14 mouse cellular contexts compared by ENCODE assay signal in genomic region chrX:157328396-157328795, GRCm38 (mm10).
A peak's percentile ranks its signal among the peaks of the same experiment; 100 is the strongest.
DNase-seq lines count a peak whose midpoint lies in the region; ATAC-seq lines count a peak whose summit lies in the region.
"Had no signal": no experiment of that assay in that cellular context is flagged by ENCODE, and none has a peak within 500 bp of the region (broad histone marks: within the 10 kb centered on the region; RNA-seq: fewer than 3 reads in every experiment).

No protein-coding gene starts in this region.

- no peak overlapping the region for H3K4me3 ChIP-seq in lung, embryonic 15.5 days
- no peak overlapping the region for H3K4me3 ChIP-seq in intestine, embryonic 16.5 days (ENCODE audit: low read length)

- no peak overlapping the region for H3K4me2 ChIP-seq in lung, embryonic 15.5 days
- no peak overlapping the region for H3K4me2 ChIP-seq in intestine, embryonic 16.5 days (ENCODE audit: low read depth, low read length)
- H3K4me2 ChIP-seq: hindbrain, embryonic 14.5 days; liver, embryonic 11.5 days had no signal

- ATAC-seq in lung, embryonic 15.5 days (ENCODE audit: borderline replicate concordance, extremely low read depth, low FRiP score, low TSS enrichment): peak; percentile 77; the same call in 1 of the 2 replicates
- no peak for ATAC-seq in intestine, embryonic 16.5 days
- ATAC-seq: intestine, postnatal 0 days had no signal

- no peaks in the 10 kb centered on the region for H3K9me3 ChIP-seq in lung, embryonic 15.5 days
- no peaks in the 10 kb centered on the region for H3K9me3 ChIP-seq in intestine, embryonic 16.5 days (ENCODE audit: control insufficient read depth, low read length)

- H3K36me3 ChIP-seq in lung, embryonic 15.5 days: no peaks in the 10 kb centered on the region
- H3K36me3 ChIP-seq in intestine, embryonic 16.5 days (ENCODE audit: control insufficient read depth, insufficient read depth, low read length): no peaks in the 10 kb centered on the region

- H3K9ac ChIP-seq in lung, embryonic 15.5 days: no peak overlapping the region
- no peak overlapping the region for H3K9ac ChIP-seq in intestine, embryonic 16.5 days (ENCODE audit: low read depth, low read length)
- H3K9ac ChIP-seq: hindbrain, embryonic 14.5 days had no signal

- H3K27me3 ChIP-seq in lung, embryonic 15.5 days: no peaks in the 10 kb centered on the region
- no peaks in the 10 kb centered on the region for H3K27me3 ChIP-seq in intestine, embryonic 16.5 days (replicated peaks; ENCODE audit: control insufficient read depth, insufficient read depth, low read length)

- 31% methylated on average over 1 of the region's 1 CpGs for WGBS in lung, embryonic 15.5 days
- 50% methylated on average over 1 of the region's 1 CpGs for WGBS in intestine, embryonic 16.5 days

- no peak overlapping the region for H3K27ac ChIP-seq in lung, embryonic 15.5 days
- H3K27ac ChIP-seq in intestine, embryonic 16.5 days (ENCODE audit: low read length): no peak overlapping the region
- H3K27ac ChIP-seq: hindbrain, embryonic 14.5 days had no signal

- no peaks in the 10 kb centered on the region for H3K4me1 ChIP-seq in lung, embryonic 15.5 days
- no peaks in the 10 kb centered on the region for H3K4me1 ChIP-seq in intestine, embryonic 16.5 days (ENCODE audit: control insufficient read depth, insufficient read depth, low read length)

- DNase-seq in gastrocnemius, adult 18-20 months (ENCODE audit: low spot score): peak; percentile 44
- no peak for DNase-seq in gastrocnemius, postnatal 10 days
- DNase-seq in urinary bladder, postnatal 14 days (ENCODE audit: low spot score): peak; percentile 6
- no peak for DNase-seq in urinary bladder, postnatal 10 days (ENCODE audit: low spot score)
- DNase-seq in spleen, postnatal 36 days (ENCODE audit: low spot score in 2 of 2): no peak
- no peak for DNase-seq in layer of hippocampus, adult 18-20 months (ENCODE audit: low spot score in 2 of 2)
- DNase-seq: kidney, postnatal 25 days; midbrain, embryonic 14.5 days; right cerebral cortex, postnatal 25 days had no signal

Comparison
In these comparisons a context has a peak if more than half of its experiments do, and no peak if none do; other contexts are left out.
1. DNase-seq: peak in gastrocnemius, adult 18-20 months (single experiment) and urinary bladder, postnatal 14 days (single experiment); none in gastrocnemius, postnatal 10 days (single experiment), urinary bladder, postnatal 10 days (single experiment), spleen, postnatal 36 days (0 of 2) and layer of hippocampus, adult 18-20 months (0 of 2).